Mouse (Mus musculus) spleen, adult 12 weeks (tissue): ENCODE data around the gene Cd320.
"Not testable (repeated sequence)": the region's sequence is repeated elsewhere in the genome, so short reads cannot be mapped to it uniquely, and the experiment has no call there.

ENCODE experiments used
- DNase-seq: peaks from one replicate; pipeline ENCODE4 v3.0.0; 2022; ENCODE audit warnings: low spot score

Gene Cd320

GRCm38 (mm10) chr17:33825462-33825861 lies 17.4 kb upstream of the Cd320 start:
- no peak for DNase-seq

DNA sequence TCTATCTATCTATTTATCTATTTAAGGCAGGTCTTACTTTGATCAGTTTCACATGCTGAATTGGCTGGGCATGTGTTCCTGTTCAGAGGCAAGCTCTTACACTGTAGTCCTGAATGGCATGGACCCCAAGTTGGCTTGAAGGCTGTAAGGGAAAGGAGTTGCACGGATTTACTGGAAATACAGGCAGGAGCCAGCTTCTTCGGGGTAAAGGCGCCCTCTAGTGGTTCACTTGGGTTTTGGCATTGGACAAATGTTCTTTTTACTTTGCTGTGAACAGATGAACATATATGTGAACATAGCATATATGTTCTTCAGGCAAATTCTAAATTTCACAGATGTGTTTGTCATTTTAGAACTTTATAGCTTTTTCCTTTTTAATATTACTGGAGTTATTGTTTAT lies 16.0 kb upstream of the Cd320 start:
- peak; percentile 57 for DNase-seq

DNA sequence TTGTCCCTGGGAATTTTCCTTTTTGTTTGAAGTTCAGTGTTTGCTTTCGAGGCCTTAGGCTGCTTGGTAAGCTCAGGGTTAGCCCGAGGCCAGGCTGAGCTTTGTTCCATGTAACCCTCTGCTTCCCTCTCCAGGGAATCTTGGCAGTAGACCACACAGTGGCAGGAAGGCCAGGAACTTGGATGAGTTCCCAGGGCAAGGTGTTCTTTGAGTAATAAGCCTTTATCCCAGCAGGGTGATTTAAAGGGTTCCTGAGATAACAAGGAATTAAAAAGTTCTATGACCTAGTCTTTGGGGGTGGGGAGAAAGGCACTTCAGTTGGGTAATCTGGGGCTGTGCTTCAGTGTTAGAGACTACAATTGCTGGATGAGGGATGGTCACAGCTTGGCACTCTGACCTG lies 14.0 kb upstream of the Cd320 start:
- no peak for DNase-seq

DNA sequence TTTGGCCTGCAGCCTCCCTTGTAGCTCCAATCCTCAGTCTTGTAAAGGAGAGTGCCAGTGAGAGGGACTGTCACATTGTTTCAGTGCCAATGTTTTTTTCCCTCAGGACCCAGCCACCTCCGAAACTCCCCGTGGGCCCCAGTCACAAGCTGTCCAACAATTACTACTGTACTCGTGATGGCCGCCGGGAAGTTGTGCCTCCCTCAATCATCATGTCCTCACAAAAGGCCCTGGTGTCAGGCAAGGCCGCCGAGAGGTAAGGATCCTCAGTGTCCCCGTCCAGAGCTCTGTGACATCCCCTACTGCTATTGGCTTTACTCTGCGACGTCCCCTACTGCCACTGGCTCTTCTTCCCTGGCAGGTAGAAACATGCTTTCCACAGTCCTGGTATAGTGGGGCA lies 13.3 kb upstream of the Cd320 start:
- no peak for DNase-seq

- no peak for DNase-seq
Measured at GRCm38 (mm10) chr17:33844196-33844595, 1.3 kb downstream of the Cd320 start.

DNA sequence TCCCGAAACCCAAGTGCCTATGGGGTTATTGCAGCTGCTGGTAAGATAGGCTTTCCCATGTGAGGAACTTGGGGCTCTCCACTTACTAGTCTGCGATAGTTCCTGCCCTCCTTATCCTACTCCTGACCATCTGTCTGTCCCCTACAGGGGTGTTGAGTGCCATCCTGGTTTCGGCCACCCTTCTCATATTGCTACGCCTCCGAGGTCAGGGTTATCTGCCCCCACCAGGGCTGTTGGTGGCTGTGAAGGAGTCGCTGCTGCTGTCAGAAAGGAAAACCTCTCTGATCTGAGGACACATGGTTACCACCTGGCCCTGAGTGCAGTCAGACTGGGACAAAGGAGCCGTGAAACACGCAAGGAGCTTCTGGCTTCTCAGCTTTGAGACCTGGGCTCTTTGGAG lies 5.2 kb downstream of the Cd320 start:
- no peak for DNase-seq

DNA sequence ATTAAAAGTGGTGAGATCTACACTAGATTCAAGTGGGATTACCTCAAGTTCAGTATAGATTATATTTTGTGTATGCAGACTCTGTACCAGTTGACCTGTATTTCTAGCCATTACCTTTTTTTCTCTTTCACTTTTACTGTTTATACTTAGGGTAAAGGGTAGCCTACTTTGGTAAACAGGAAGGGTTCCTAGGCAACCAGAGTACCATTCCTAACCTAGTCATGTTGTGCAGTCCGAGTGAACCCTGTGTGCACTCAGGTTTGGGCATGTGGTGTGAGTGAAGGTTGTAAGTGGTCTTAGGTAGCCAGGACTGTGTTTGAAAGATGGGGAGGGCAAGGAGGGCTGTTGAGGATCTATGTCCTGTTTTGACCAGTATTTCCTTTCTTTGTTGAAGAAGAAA lies 8.4 kb downstream of the Cd320 start:
- no peak for DNase-seq

DNA sequence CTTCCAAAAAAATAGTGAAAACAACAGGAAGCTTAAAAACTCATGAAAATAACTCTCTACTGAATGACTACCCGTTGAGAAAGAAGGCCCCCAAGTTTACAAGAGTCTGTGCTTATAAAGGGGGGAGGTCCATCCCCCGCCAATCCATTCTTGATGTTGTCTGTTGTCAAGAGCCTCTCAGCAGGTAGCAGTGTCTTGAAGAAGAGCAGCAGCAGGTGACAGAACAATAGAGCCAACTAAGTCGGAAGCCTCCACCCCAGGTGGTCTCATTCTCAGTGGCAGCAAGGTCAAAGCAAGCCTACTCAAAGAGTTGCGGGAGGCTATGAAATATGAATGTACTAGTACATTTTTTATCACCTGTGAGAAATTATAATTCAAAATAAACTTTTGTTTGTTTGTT lies 14.9 kb downstream of the Cd320 start:
- DNase-seq, result no peak

- DNase-seq, result peak; percentile 50
Measured at GRCm38 (mm10) chr17:33865330-33866030, 22.6 kb downstream of the Cd320 start.

DNA sequence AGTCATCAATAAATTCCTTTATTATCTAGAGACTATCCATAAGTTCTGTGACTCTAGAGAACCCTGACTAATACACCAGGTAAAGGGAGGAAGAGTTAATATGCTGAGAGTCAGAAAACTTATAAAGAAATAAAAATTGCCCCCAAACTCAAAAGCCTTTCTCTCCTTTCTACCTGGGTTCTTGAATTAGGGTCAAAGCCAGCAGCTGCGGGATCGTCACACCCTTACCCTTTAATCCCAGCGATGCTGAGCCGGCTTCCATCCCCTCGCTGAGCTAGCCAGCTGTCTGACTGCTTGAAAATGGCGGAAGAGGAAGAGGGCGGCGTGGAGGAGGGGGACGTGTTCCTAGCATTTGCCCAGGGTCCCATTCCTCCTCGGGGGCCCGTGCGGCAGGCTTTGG lies 30.6 kb downstream of the Cd320 start, which contains the start of gene Gm7029:
Gene Gm7029, plus strand, starts transcription at position 301 of the 400 bp plus-strand sequence.
- not testable (repeated sequence) for DNase-seq

DNA sequence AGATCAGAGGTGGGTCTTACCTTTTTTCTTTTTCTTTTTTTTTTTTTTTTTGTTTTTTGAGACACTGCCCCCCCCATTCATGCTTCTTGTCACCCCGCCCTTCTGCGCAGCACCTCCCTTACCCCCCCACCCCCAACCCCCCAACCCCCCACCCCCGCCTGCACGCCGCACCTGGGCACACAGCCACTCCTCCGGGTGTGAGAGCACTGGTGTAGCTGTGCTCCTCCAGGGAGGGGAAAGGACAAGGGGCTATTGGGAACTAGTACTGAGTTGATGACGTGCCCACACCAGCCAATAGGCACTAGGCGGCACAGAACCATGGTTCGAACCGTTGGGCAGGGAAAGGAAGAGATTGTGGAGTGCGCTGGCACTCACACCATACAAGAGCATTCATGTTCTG lies 31.5 kb downstream of the Cd320 start:
- DNase-seq, result no peak

DNA sequence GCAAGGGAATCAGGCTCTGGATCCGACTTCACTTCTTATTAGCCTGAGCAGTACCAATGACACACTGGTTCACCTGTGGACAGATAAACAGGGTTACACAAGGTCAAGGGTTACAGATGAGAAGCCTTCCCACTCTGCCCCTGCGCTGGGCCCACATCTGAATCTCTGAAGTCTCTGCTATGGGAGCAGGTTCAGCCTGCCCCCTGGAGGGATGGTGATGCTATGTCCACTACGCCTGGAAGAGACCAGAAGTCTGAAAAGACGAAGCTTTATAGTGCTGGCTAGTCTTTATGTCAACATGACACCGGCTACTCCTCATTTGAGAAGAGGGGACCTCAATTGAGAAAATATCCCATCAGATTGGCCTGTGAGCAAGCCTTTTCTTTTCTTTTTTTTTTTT lies 32.9 kb downstream of the Cd320 start:
- DNase-seq, result not testable (repeated sequence)

GRCm38 (mm10) chr17:33884320-33884719 lies 41.4 kb downstream of the Cd320 start:
- DNase-seq, result not testable (repeated sequence)

DNA sequence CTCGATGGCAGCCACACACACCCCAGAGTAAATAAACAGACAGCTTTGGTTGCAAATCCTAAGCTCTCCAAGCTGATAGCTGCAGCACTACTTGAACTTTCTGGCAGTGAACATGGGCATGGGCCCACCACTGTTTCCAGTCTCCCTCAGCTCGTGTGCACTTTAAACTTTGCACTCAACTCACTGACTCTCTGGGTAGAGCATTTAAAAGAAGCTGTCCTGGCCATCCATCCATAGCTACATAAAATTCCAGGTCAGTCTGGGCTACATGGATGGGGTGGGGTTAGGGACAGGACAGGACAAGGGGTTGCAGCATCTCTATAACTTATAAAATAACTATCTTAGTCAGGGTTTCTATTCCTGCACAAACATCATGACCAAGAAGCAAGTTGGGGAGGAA lies 44.9 kb downstream of the Cd320 start:
- not testable (repeated sequence) for DNase-seq

DNA sequence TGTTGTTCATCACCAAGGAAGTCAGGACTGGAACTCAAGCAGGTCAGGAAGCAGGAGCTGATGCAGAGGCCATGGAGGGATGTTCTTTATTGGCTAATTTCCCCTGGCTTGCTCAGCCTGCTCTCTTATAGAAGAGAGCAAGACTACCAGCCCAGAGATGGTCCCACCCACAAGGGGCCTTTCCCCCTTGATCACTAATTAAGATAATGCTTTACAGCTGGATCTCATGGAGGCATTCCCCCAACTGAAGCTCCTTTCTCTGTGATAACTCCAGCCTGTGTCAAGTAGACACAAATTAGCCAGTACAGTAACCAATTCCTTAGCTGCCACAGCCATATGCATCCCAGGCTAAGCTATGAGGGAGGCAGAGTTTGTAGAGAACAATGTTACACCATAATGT lies 45.3 kb downstream of the Cd320 start:
- not testable (repeated sequence) for DNase-seq

- DNase-seq, result not testable (repeated sequence)
Measured at GRCm38 (mm10) chr17:33889941-33890532, 47.1 kb downstream of the Cd320 start.

DNA sequence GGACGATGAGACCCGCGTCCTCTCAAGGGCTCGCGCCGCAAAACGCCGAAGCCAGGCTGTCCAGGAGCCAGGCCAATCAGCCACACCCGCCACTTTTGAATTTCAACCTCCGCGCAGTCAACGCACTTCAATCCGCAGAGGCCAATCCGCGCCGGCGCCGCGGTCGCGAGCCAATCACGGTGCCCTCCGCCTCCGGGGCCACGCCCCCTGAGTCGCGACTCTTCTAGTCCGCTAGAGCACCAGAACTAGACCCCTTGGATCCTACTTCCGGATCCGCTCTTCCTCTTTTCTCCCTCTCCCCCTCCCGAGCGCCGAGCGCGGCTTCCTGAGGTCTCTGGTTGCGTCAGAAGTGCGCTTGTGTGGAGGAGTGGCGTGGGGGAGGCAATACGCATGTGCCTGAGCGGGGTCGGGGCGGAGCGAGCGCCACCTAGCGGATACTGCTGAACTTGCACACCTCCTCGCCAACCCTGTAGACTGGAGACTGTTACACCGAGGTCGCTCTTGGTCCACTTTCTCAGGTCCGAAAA lies 47.7 kb downstream of the Cd320 start, which contains the start of gene Kifc1:
Gene Kifc1, minus strand, starts transcription at position 129 of the 527 bp plus-strand sequence.
- DNase-seq, result peak; percentile 99

DNA sequence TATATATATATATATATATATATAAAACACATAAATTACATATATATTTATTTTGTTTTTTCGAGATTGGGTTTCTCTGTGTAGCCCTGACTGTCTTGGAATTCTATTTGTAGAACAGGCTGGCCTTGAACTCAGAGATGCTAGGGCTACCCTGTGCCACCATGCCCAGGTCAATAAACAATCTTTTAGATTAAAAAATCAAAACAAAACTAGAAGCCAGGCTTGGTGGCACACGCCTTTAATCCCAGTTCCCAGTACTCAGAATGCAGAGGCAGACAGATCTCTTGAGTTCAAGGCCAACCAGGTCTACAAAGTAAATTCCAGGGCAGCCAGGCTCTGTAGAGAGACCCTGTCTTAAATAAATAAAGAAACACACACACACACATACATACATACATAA lies 48.5 kb downstream of the Cd320 start:
- no peak for DNase-seq

DNA sequence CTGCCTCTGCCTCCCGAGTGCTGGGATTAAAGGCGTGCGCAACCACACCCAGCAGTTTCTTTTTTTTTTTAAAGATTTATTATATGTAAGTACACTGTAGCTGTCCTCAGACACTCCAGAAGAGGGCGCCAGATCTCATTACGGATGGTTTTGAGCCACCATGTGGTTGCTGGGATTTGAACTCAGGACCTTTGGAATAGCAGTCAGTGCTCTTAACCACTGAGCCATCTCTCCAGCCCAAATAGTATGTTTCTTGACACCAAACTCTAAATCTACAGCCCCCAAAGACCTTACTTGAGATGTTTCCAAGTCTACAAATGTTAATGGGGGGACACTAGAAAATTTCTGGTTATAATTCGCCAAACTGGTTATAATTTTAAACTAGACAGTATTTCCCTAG lies 49.0 kb downstream of the Cd320 start:
- DNase-seq, result not testable (repeated sequence)

GRCm38 (mm10) chr17:33892429-33892828 lies 49.5 kb downstream of the Cd320 start:
- no peak for DNase-seq

GRCm38 (mm10) chr17:33893011-33893410 lies 50.1 kb downstream of the Cd320 start:
- DNase-seq, result not testable (repeated sequence)

DNA sequence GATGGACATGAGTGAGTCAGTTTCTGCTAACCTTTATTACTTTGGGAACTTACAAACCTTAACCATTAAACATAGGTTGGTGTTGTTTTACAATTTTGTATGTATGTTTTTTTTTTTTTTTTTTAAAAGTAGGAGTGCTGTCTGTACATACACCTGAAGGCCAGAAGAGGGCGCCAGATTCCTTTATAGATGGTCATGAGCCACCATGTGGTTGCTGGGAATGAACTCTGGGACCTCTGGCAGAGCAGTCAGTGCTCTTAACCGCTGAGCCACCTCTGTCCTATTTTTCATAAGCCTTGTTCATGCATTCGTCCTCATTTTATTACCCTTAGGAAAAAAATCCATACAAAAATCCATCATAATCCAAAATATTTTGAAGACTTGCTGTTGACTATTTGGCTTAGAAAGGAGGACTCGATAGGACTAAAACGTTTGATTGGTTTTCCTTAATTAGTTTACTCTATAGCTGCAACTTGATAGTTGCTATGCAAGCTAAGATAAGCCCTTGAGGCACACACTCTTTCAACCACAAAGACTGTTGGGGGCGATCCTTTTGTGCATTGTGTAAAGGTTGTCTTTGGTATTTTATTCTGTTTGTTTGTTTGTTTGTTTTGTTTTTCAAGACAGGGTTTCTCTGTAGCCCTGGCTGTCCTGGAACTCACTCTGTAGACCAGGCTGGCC lies 54.4 kb downstream of the Cd320 start:
- no peak for DNase-seq

GRCm38 (mm10) chr17:33898193-33898592 lies 55.3 kb downstream of the Cd320 start:
- DNase-seq, result not testable (repeated sequence)
